8 mouse cellular contexts compared by ENCODE assay signal in the genomic region with DNA sequence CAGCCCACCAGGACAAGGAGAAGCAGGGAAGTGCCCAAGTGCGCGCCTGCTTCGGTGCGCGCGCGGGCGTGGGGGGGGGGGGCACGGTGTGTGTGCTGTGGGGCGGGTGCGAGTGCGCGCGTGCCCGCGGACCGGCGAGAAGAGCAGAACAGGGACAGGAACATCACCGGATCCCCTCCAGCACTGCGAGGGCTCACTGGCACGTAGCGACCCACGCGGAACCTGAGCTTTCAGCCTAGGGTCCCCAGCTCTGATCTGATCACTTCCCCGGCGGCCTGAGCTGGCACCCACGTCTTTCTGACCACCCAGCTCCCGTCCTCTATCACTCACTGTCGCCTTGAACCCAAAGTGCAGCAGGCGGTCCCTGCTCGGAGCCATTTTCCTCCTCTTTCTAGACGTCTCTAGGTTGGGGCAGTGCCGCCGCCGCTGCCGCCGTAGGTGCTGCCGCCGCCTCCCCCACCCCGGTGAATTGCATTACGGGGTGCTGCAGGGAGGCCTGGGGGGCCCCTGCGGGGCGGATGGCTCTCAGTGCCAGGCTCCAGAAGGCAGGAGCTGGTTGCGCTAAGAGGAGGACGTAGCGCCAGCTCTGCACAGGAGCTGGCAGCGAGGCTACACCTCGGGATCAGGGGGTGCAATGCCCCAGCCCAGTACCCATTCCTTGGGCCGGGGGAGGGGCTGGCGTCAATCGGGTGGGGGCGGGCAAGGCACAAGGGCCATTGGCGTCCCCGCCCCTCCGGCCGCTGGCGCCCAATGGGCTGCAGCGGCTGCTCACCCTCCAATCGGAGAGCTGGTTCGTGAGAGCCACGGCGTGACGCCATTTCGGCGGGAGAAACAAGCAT. TPM values are rescaled to one million over a fixed set of nuclear protein-coding genes. Genes with fewer than 3 reads are reported as not detected.
DNase-seq lines count a peak whose midpoint lies in the region; ATAC-seq lines count a peak whose summit lies in the region.

A gene (minus strand): TSS at position 618 of the 839 bp plus-strand sequence.

- ATAC-seq in heart, embryonic 13.5 days (ENCODE audit: extremely low read depth, insufficient number of reproducible peaks, low FRiP score, low TSS enrichment), result peak; percentile 76
- ATAC-seq in liver, embryonic 12.5 days, result peak; percentile 84
- ATAC-seq in stomach, embryonic 15.5 days (ENCODE audit: insufficient read depth, low FRiP score, low read depth), result peak; percentile 88

- peak within 1 kb of the TSS; percentile 94 for H3K9ac ChIP-seq in heart, embryonic 13.5 days
- peak within 1 kb of the TSS; percentile 89 for H3K9ac ChIP-seq in liver, embryonic 12.5 days
- peak within 1 kb of the TSS; percentile 90 for H3K9ac ChIP-seq in stomach, embryonic 15.5 days

- DNase-seq in CD4-positive, CD25-positive, alpha-beta regulatory T cell, adult 2 months (ENCODE audit: low read depth, low spot score), result peak; percentile 94
- peak; percentile 54 for DNase-seq in fat pad, adult 2 months (ENCODE audit: extremely low read depth, low read depth, low spot score)
- DNase-seq in kidney, postnatal 10 days, result peak; percentile 97
- peak; percentile 69 to 79 for DNase-seq in natural killer cell, adult 2 months (ENCODE audit: low spot score in 2 of 2)

- peaks cover 5% of the 10 kb centered on the region; the same call in 1 of the 2 replicates for H3K4me1 ChIP-seq in brown adipose tissue, adult 24 weeks (ENCODE audit: control insufficient read depth, insufficient read depth, insufficient read length, low read length)
- peaks cover 26% of the 10 kb centered on the region for H3K4me1 ChIP-seq in heart, embryonic 13.5 days
- peaks cover 25% of the 10 kb centered on the region for H3K4me1 ChIP-seq in liver, embryonic 12.5 days
- H3K4me1 ChIP-seq in stomach, embryonic 15.5 days, result peaks cover 5% of the 10 kb centered on the region; the same call in 1 of the 2 replicates

- peak within 1 kb of the TSS; percentile 96 for H3K4me2 ChIP-seq in heart, embryonic 13.5 days
- peak within 1 kb of the TSS; percentile 89 for H3K4me2 ChIP-seq in liver, embryonic 12.5 days
- peak within 1 kb of the TSS; percentile 82 for H3K4me2 ChIP-seq in stomach, embryonic 15.5 days

- peaks cover 13% of the 10 kb centered on the region for H3K36me3 ChIP-seq in heart, embryonic 13.5 days
- peaks cover 9% of the 10 kb centered on the region for H3K36me3 ChIP-seq in liver, embryonic 12.5 days
- no peaks in the 10 kb centered on the region for H3K36me3 ChIP-seq in stomach, embryonic 15.5 days

- peak within 1 kb of the TSS; percentile 97 for H3K4me3 ChIP-seq in brown adipose tissue, adult 24 weeks (ENCODE audit: insufficient read depth, low read depth, low read length)
- H3K4me3 ChIP-seq in heart, embryonic 13.5 days, result peak within 1 kb of the TSS; percentile 86
- H3K4me3 ChIP-seq in liver, embryonic 12.5 days, result peak within 1 kb of the TSS; percentile 93
- peak within 1 kb of the TSS; percentile 72 for H3K4me3 ChIP-seq in stomach, embryonic 15.5 days (replicated peaks)

- no peaks in the 10 kb centered on the region for H3K27me3 ChIP-seq in heart, embryonic 13.5 days (replicated peaks)
- H3K27me3 ChIP-seq in liver, embryonic 12.5 days (replicated peaks), result no peaks in the 10 kb centered on the region
- H3K27me3 ChIP-seq in stomach, embryonic 15.5 days (replicated peaks), result no peaks in the 10 kb centered on the region

- H3K27ac ChIP-seq in brown adipose tissue, adult 24 weeks (replicated peaks; ENCODE audit: low read depth, low read length), result peak within 1 kb of the TSS; percentile 57
- H3K27ac ChIP-seq in heart, embryonic 13.5 days (replicated peaks), result peak within 1 kb of the TSS; percentile 95
- H3K27ac ChIP-seq in liver, embryonic 12.5 days, result peak within 1 kb of the TSS; percentile 82
- H3K27ac ChIP-seq in stomach, embryonic 15.5 days, result peak within 1 kb of the TSS; percentile 96

- WGBS in heart, embryonic 13.5 days, result under 1% methylated on average over 60 of the region's 65 CpGs
- WGBS in liver, embryonic 12.5 days (ENCODE audit: insufficient replicate concordance), result under 1% methylated on average over 49 of the region's 65 CpGs
- under 1% methylated on average over 49 of the region's 65 CpGs for WGBS in stomach, embryonic 15.5 days

- H3K9me3 ChIP-seq in heart, embryonic 13.5 days, result no peaks in the 10 kb centered on the region
- H3K9me3 ChIP-seq in liver, embryonic 12.5 days (replicated peaks), result no peaks in the 10 kb centered on the region
- no peaks in the 10 kb centered on the region for H3K9me3 ChIP-seq in stomach, embryonic 15.5 days

RNA-seq across cellular contexts. Expression of the gene that starts here (rescaled TPM):
- 12.7 and 14.1 TPM in 2 replicates for polyA plus RNA-seq in brown adipose tissue, adult 24 weeks (2012; ENCODE audit: insufficient read depth, insufficient read length, missing spikeins)
- 10.8 and 17.2 TPM in 2 replicates for polyA plus RNA-seq in heart, embryonic 13.5 days (2015; fragmentation: Nextera tagmentation; extraction: Ambion mirVana)
- polyA plus RNA-seq in liver, embryonic 12.5 days (2016; fragmentation: Nextera tagmentation; extraction: Ambion mirVana), result 10.2 and 11.1 TPM in 2 replicates
- polyA plus RNA-seq in stomach, embryonic 15.5 days (2015; fragmentation: Nextera tagmentation; extraction: Ambion mirVana), result 15.9 and 17.3 TPM in 2 replicates

Comparison
In these comparisons a context has a peak if more than half of its experiments do, and no peak if none do; other contexts are left out.
1. Peak in every context shown above with its lines: DNase-seq, ATAC-seq, H3K4me3 ChIP-seq and H3K27ac ChIP-seq.